Mouse (Mus musculus) left cerebral cortex, postnatal 36 days (tissue): ENCODE results near the gene Cox18. TPM values are rescaled to one million over a fixed set of nuclear protein-coding genes. Genes with fewer than 3 reads are reported as not detected.
"Not testable (repeated sequence)": the region's sequence is repeated elsewhere in the genome, so short reads cannot be mapped to it uniquely, and the experiment has no call there.

Experiments
- DNase-seq, 2 experiments: peaks; one replicate each; pipeline ENCODE4 v3.0.0; 2021 to 2022; ENCODE audit warnings: low spot score in 2 of 2, mixed read lengths in 1 of 2
- intact Hi-C: fragments of 180-260 bp; cut with DNase I; formaldehyde crosslinking; loops from one replicate; pipeline ENCODE4 v1.15.1; 2025
- total RNA-seq, 2 experiments: library from RNA; stranded (reverse); gene quantifications; 2 replicates each; pipeline ENCODE4 v1.2.3; 2021

The Cox18 gene
- total RNA-seq, result 10 to 100 TPM; 24.8 to 25.1 TPM

- intact Hi-C loops, result loop anchor here (1.0 kb wide), 1 partner anchor 143 kb away; the partner anchor contains the start of gene Ankrd17
- DNase-seq, result peak; percentile 99
These were observed at the start of gene Cox18 for GRCm38 (mm10) chr5:90223534-90224381. Gene Cox18, minus strand, starts transcription at chr5:90224001.

GRCm38 (mm10) chr5:90262230-90262629 lies 38.4 kb upstream of the Cox18 start:
- intact Hi-C loops, result not testable (repeated sequence)

GRCm38 (mm10) chr5:90257023-90257422 lies 33.2 kb upstream of the Cox18 start:
- intact Hi-C loops, result loop anchor here (1.0 kb wide), 1 partner anchor 22 kb away; no protein-coding TSS in a partner anchor
- DNase-seq, result no peak

More at GRCm38 (mm10) chr5:90262230-90262629, 38.4 kb upstream of the Cox18 start:
- DNase-seq, result not testable (repeated sequence)

GRCm38 (mm10) chr5:90247503-90247902 lies 23.7 kb upstream of the Cox18 start:
- intact Hi-C loops, result loop anchor here (5.0 kb wide), 1 partner anchor 35 kb away; no protein-coding TSS in a partner anchor
- DNase-seq, result no peak

GRCm38 (mm10) chr5:90246987-90247386 lies 23.2 kb upstream of the Cox18 start:
- intact Hi-C loops, result loop anchor here (5.0 kb wide), 1 partner anchor 35 kb away; no protein-coding TSS in a partner anchor
- no peak for DNase-seq

- DNase-seq, result no peak
- intact Hi-C loops, result loop anchor here (5.0 kb wide), 1 partner anchor 36 kb away; no protein-coding TSS in a partner anchor
These were observed 22.8 kb upstream of the Cox18 start for GRCm38 (mm10) chr5:90246567-90246966.

GRCm38 (mm10) chr5:90245416-90245815 lies 21.6 kb upstream of the Cox18 start:
- intact Hi-C loops, result loop anchor here (5.0 kb wide), 1 partner anchor 37 kb away; no protein-coding TSS in a partner anchor
- no peak for DNase-seq

- DNase-seq, result no peak
- intact Hi-C loops, result loop anchor here (1.0 kb wide), 1 partner anchor 22 kb away; no protein-coding TSS in a partner anchor
These were observed 11.4 kb upstream of the Cox18 start for GRCm38 (mm10) chr5:90235217-90235616.

GRCm38 (mm10) chr5:90233305-90233704 lies 9.5 kb upstream of the Cox18 start:
- DNase-seq, result no peak
- intact Hi-C loops, result no loop called here

- no peak for DNase-seq
- intact Hi-C loops, result no loop called here
These were observed 6.0 kb upstream of the Cox18 start for GRCm38 (mm10) chr5:90229760-90230159.

- no peak for DNase-seq
- intact Hi-C loops, result no loop called here
These were observed 2.9 kb upstream of the Cox18 start for GRCm38 (mm10) chr5:90226696-90227095.

GRCm38 (mm10) chr5:90224730-90225129 lies 929 bp upstream of the Cox18 start:
- intact Hi-C loops, result loop anchor here (1.0 kb wide), 1 partner anchor 142 kb away; the partner anchor contains the start of gene Ankrd17
- no peak for DNase-seq

GRCm38 (mm10) chr5:90222937-90223336 lies 864 bp downstream of the Cox18 start:
- DNase-seq, result no peak
- intact Hi-C loops, result no loop called here

- DNase-seq, result no peak
- intact Hi-C loops, result no loop called here
These were observed 6.0 kb downstream of the Cox18 start for GRCm38 (mm10) chr5:90217791-90218190.

- no peak for DNase-seq
- intact Hi-C loops, result no loop called here
These were observed 6.6 kb downstream of the Cox18 start for GRCm38 (mm10) chr5:90217226-90217625.

- intact Hi-C loops, result no loop called here
- no peak for DNase-seq
These were observed 10.4 kb downstream of the Cox18 start for GRCm38 (mm10) chr5:90213356-90213755.

- intact Hi-C loops, result loop anchor here (5.0 to 10.0 kb wide), 3 partner anchors 302 to 449 kb away; no protein-coding TSS in a partner anchor
- no peak for DNase-seq
These were observed 20.6 kb downstream of the Cox18 start for GRCm38 (mm10) chr5:90203168-90203567.

- intact Hi-C loops, result loop anchor here (5.0 to 10.0 kb wide), 3 partner anchors 302 to 450 kb away; no protein-coding TSS in a partner anchor
- no peak for DNase-seq
These were observed 21.2 kb downstream of the Cox18 start for GRCm38 (mm10) chr5:90202447-90203117.

- intact Hi-C loops, result loop anchor here (5.0 to 10.0 kb wide), 5 partner anchors 305 to 785 kb away; no protein-coding TSS in a partner anchor
- DNase-seq, result no peak
These were observed 23.7 kb downstream of the Cox18 start for GRCm38 (mm10) chr5:90199922-90200632.
